Mouse (Mus musculus): ENCODE measurements around the gene Zbtb44. TPM values are rescaled to one million over a fixed set of nuclear protein-coding genes. Genes with fewer than 3 reads are reported as not detected.
"Not testable (repeated sequence)": the region's sequence is repeated elsewhere in the genome, so short reads cannot be mapped to it uniquely, and the experiment has no call there.

Gene Zbtb44
- polyA plus RNA-seq, 1 experiment from 2014 or later: 5.0 TPM

DNA sequence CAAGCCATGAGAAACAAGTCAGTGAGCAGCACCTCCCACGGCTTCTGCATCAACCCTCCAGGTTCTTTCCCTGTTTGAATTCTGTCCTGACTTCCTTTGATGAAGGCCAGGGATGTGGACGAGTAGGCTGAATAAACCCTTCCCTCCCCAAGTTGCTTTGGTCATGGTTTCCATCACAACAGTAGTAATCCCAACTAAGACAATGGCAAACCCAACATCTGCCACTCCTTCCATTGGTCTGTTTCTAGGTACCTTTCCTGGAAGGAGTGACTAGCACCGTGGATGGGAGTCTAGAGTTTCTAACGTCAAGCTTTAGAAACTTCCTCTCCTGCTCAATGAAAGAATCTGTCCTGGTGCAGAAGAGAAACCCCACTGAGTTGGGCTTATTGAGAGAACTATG lies 12.8 kb upstream of the Zbtb44 start:
- H3K4me2 ChIP-seq: no peak overlapping the region
- no peak for ATAC-seq (replicated peaks)
- WGBS: 65% methylated on average over 4 of the region's 4 CpGs

DNA sequence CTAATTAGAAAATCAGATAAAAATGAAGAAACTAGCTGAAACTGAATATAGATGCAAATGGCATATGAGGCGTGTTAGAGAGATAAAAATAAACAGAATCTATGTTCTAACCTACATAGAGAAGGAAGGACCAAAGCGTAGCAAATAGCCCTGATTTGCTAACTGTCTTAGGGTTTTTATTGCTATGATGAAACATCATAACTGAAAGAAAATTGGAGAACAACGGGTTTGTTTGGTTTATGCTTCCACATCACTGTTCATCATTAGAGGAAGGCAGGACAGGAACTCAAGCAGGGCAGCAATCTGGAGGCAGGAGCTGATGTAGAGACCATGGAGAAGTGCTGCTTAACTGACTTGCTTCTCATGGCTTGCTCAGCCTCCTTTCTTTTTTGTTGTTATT lies 12.3 kb upstream of the Zbtb44 start:
- Histone ChIP-seq H3K27me3 (replicated peaks) (no peaks in the 10 kb centered on the region), H3K27ac (no peak overlapping the region), H3K4me2 (no peak overlapping the region), H3K4me1 (no peaks in the 10 kb centered on the region), H3K9me3 (no peaks in the 10 kb centered on the region), H3K9ac (no peak overlapping the region), H3K4me3 (no peak overlapping the region), H3K36me3 (replicated peaks) (no peaks in the 10 kb centered on the region)
- 94% methylated on average over 3 of the region's 3 CpGs for WGBS
- ATAC-seq (replicated peaks): no peak

More for the DNA sequence above, 12.8 kb upstream of the Zbtb44 start:
- no peak overlapping the region for H3K9ac ChIP-seq
- no peak overlapping the region for H3K4me3 ChIP-seq
- H3K4me1 ChIP-seq: no peaks in the 10 kb centered on the region
- H3K27ac ChIP-seq: no peak overlapping the region
- no peaks in the 10 kb centered on the region for H3K36me3 ChIP-seq (replicated peaks)
- H3K27me3 ChIP-seq (replicated peaks): no peaks in the 10 kb centered on the region
- no peaks in the 10 kb centered on the region for H3K9me3 ChIP-seq

DNA sequence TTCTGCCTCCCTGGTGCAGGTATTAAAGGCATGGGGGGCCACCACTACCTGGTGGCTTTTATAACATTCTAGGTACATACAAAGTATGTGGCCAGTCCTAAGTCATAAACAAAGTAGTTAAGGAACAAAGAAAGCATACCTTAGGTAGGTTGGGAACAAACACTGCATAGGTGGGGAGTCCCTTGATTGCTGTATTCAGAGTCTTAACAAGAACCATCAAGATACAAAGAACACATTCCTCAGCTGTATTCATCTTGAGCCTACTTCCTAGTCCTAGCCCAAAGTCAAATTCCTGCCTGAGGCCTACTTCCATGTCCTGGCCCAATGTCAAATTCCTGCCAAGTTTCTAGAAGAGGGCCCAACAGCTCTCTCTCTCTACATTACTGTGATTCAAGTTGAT lies 11.7 kb upstream of the Zbtb44 start:
- no peak for ATAC-seq (replicated peaks)
- H3K27ac ChIP-seq: no peak overlapping the region
- H3K4me2 ChIP-seq: no peak overlapping the region
- no peaks in the 10 kb centered on the region for H3K36me3 ChIP-seq (replicated peaks)
- no peaks in the 10 kb centered on the region for H3K9me3 ChIP-seq
- no peak overlapping the region for H3K9ac ChIP-seq
- H3K4me1 ChIP-seq: no peaks in the 10 kb centered on the region
- H3K4me3 ChIP-seq: no peak overlapping the region
- H3K27me3 ChIP-seq (replicated peaks): no peaks in the 10 kb centered on the region

DNA sequence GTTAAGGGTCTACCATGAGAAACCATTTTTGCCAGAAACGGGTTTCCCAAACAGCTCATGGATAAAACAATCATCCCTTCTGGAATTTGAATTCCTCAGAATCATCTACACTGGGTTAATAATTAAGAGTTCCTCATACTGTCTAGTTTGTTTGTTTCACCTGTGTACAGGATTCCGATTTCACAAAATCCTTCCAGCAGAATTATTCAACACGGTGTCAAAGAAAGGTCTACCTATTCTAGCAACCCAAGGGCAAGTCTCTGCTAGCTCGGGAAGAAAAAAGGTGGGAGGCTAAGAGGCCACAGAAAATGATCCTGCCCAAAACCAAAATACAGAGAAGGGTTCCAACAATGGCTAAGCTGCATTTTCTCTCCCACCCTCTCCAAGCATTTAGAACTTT lies 2.2 kb upstream of the Zbtb44 start:
- no peak overlapping the region for H3K9ac ChIP-seq
- H3K9me3 ChIP-seq: no peaks in the 10 kb centered on the region
- H3K4me1 ChIP-seq: peaks cover 14% of the 10 kb centered on the region
- H3K27ac ChIP-seq: no peak overlapping the region
- ATAC-seq (replicated peaks): no peak
- H3K36me3 ChIP-seq (replicated peaks): no peaks in the 10 kb centered on the region
- H3K27me3 ChIP-seq (replicated peaks): no peaks in the 10 kb centered on the region
- 86% methylated on average over 4 of the region's 4 CpGs for WGBS
- H3K4me2 ChIP-seq: no peak overlapping the region
- H3K4me3 ChIP-seq: no peak overlapping the region

DNA sequence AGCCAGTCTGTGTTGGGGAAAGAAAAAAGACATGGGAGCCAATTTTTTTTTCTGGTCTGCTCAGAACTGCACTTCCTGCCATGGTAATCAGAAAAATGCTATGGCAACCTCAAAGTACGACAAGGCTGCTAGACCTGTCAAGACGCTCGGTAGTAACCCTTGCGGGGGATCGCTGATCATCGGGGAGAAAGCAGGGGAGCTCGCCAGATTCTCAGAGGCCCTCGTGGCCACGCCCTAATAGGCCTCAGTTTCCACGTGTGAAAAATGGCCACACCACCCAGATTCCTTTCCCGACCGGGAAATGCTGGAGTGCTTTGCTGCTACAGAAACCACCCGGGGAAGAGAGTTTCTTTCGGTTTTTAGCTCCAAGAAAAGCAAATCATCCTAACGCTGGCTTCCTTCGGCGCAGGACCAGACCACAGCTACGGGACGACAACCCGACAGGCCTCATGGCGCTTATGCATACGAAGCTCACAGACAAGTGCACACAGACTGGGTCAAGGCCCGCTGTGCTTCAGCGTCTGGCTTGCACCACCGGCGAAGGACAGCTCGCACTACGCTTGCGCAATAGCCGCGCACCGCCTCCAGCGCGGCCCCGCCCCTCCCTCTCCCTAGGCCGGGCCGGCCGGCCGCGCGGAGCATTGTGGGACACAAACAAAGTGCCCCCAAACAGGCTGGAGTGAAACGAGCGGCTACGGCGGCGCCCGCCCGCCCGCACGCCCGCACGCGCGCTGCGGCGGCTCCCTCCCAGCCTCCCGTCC lies 513 bp upstream of the Zbtb44 start:
- Histone ChIP-seq H3K4me1 (peaks cover 14% of the 10 kb centered on the region), H3K9ac (peak overlapping the region; percentile 93), H3K36me3 (replicated peaks) (no peaks in the 10 kb centered on the region), H3K4me2 (peak overlapping the region; percentile 90), H3K4me3 (peak overlapping the region; percentile 89), H3K27ac (peak overlapping the region; percentile 97), H3K27me3 (replicated peaks) (no peaks in the 10 kb centered on the region), H3K9me3 (no peaks in the 10 kb centered on the region)
- ATAC-seq (replicated peaks): peak; percentile 98
- 1% methylated on average over 49 of the region's 57 CpGs for WGBS

DNA sequence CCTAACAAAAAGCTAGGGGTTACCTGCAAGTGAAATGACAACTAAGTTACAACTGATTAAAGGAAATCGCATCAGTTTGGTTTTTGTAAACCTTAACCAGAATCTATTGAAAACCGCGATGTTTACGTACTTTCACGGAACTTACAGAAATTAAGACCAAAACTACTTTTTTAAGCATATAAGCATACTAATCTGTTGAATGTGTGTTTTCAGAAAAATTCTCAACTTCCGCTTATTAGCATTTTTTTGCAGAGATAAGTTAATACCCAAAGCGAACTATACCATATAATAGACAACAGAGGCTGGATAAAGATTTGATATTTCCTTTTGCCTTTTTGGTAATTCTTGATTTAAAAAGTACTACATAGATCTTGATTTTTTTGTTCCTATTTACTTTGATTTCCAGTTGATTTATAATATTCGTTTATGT lies 985 bp downstream of the Zbtb44 start:
- WGBS: 18% methylated on average over 8 of the region's 8 CpGs
- ATAC-seq (replicated peaks): no peak
- Histone ChIP-seq H3K36me3 (replicated peaks) (no peaks in the 10 kb centered on the region), H3K9me3 (no peaks in the 10 kb centered on the region), H3K4me2 (peak overlapping the region; percentile 90), H3K27me3 (replicated peaks) (no peaks in the 10 kb centered on the region), H3K4me3 (peak overlapping the region; percentile 89), H3K27ac (peak overlapping the region; percentile 97; the same call in 1 of the 2 replicates), H3K4me1 (peaks cover 14% of the 10 kb centered on the region), H3K9ac (peak overlapping the region; percentile 93)

DNA sequence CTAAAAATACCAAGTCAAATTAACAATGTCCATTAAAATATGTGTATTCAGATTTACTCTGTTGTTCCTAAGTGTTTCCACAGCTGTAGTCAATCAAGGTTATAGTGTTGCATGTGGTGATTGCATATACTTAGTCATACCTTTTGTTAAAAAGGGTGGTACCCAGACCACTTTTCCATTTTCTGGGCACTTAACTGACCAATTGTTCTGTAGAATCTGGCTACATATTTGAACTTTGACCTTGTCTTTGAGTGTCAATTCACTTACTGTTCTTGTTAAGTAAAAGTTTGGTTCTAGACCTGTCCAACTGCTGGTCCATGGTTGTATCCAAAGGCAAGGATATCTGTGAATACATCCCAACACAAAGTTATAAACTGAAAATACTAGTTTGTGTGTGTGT lies 2.1 kb downstream of the Zbtb44 start:
- Histone ChIP-seq H3K4me2 (peak overlapping the region; percentile 12; the same call in 1 of the 2 replicates), H3K27me3 (replicated peaks) (no peaks in the 10 kb centered on the region), H3K27ac (no peak overlapping the region), H3K36me3 (replicated peaks) (no peaks in the 10 kb centered on the region), H3K9me3 (no peaks in the 10 kb centered on the region), H3K9ac (no peak overlapping the region), H3K4me3 (no peak overlapping the region), H3K4me1 (peaks cover 14% of the 10 kb centered on the region)
- no peak for ATAC-seq (replicated peaks)

DNA sequence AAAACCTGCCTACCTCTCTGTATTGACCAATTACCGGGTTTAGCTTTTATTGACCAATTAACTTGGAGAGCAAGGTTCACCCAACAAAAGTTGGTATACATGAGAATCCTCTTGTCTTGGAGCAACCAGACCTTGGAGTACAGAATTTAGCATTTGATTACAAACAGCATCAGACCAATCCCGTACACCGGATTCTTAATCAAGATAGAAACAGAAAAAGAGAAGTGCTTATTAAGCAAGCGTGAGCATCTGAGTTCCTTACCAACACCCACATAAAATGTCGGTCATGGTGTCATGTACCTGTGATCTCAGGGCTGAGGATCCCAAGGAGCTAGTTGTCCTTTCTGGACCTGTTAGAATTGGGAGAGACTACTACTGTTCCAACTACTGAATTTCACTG lies 19.8 kb downstream of the Zbtb44 start:
- Histone ChIP-seq H3K27ac (no peak overlapping the region), H3K4me1 (no peaks in the 10 kb centered on the region), H3K4me3 (no peak overlapping the region), H3K9ac (no peak overlapping the region), H3K27me3 (replicated peaks) (no peaks in the 10 kb centered on the region), H3K4me2 (no peak overlapping the region), H3K36me3 (replicated peaks) (no peaks in the 10 kb centered on the region), H3K9me3 (no peaks in the 10 kb centered on the region)
- no peak for ATAC-seq (replicated peaks)
- 95% methylated on average over 5 of the region's 5 CpGs for WGBS

DNA sequence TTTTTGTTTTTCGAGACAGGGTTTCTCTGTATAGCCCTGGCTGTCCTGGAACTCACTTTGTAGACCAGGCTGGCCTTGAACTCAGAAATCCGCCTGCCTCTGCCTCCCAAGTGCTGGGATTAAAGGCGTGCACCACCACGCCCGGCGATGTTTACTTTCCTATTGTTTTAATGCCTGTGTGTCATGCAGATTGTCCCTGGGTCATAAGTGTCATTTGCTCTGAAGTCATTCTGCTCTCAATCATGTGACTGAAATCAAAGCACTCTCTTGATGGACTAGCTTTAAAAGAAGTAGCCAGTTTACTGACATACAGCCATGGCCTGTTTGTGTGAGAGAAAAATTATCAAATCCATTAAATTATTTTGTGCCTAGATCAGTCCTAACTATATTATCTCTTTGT lies 21.1 kb downstream of the Zbtb44 start:
- H3K36me3 ChIP-seq (replicated peaks); ATAC-seq (replicated peaks): not testable (repeated sequence)
- 95% methylated on average over 6 of the region's 6 CpGs for WGBS

DNA sequence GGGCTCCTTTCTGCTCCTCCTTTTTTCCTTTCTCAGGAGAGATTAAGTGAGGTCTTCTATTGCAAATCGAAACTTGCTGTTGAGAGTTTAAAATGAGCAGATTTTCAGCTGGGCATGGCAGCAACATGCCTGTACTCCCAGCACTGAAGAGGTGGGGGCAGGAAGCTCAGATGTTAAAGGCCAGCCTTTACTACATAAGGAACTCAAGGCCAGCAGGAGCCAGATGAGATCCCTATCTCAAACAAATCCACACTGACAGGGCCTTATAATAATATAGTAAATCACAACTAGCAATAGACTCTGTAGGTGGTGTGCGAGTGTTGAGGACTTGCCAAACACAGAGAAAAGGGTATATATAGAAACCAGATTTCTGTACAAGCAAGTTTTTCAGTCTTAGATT lies 28.3 kb downstream of the Zbtb44 start:
- H3K27ac ChIP-seq: no peak overlapping the region
- ATAC-seq (replicated peaks): no peak
- H3K9ac ChIP-seq: no peak overlapping the region
- H3K4me3 ChIP-seq: no peak overlapping the region
- H3K27me3 ChIP-seq (replicated peaks): no peaks in the 10 kb centered on the region
- H3K4me1 ChIP-seq: no peaks in the 10 kb centered on the region
- no peak overlapping the region for H3K4me2 ChIP-seq
- WGBS: 88% methylated on average over 2 of the region's 2 CpGs
- H3K36me3 ChIP-seq (replicated peaks): peaks cover 8% of the 10 kb centered on the region
- H3K9me3 ChIP-seq: no peaks in the 10 kb centered on the region

More for the DNA sequence above, 21.1 kb downstream of the Zbtb44 start:
- H3K4me2 ChIP-seq; H3K4me1 ChIP-seq; H3K27me3 ChIP-seq (replicated peaks); H3K9ac ChIP-seq; H3K4me3 ChIP-seq; H3K27ac ChIP-seq; H3K9me3 ChIP-seq: not testable (repeated sequence)

DNA sequence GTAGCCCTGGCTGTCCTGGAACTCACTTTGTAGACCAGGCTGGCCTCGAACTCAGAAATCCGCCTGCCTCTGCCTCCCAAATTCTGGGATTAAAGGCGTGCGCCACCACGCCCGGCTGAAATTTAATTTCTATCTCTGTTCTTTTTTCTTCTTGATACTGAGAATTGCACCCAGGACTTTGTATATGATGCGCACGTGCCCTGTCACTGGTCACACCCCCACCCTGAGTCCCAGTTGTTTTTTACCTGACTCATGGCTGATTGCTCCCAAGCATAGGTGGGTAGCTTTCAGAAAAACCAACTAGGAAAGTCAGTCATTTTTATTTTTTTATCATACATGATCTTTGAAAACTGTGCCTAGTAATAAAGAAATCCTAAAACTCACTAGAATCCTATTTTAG lies 40.3 kb downstream of the Zbtb44 start:
- H3K36me3 ChIP-seq (replicated peaks): 0 out of 2 replicates have a peak, but pooled peaks cover 7% of the 10 kb centered on the region
- no peaks in the 10 kb centered on the region for H3K27me3 ChIP-seq (replicated peaks)
- no peak overlapping the region for H3K9ac ChIP-seq
- H3K4me2 ChIP-seq: no peak overlapping the region
- H3K4me3 ChIP-seq: no peak overlapping the region
- no peak for ATAC-seq (replicated peaks)
- no peak overlapping the region for H3K27ac ChIP-seq
- WGBS: 97% methylated on average over 8 of the region's 8 CpGs
- no peaks in the 10 kb centered on the region for H3K9me3 ChIP-seq
- no peaks in the 10 kb centered on the region for H3K4me1 ChIP-seq

DNA sequence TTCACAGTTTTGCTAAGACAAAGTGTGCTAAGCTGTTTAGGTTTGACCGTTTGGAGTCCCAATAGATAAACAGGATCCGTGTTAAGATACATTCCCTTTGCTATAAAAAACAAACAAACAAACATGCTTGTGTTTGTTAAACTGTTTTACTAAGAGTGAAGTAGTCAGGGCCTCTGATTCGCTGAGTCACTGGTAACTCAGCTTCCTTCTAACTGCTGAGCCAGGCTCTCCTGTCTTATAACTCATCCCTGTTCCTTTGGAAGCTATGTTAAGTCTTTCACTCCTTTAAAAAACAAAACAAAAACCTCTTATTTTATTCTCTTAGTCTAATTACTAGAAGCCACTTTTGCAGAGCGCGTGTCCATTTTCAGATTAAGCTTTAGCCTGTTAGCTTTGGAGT lies 41.8 kb downstream of the Zbtb44 start:
- no peak for ATAC-seq (replicated peaks)
- Histone ChIP-seq H3K27ac (no peak overlapping the region), H3K27me3 (replicated peaks) (no peaks in the 10 kb centered on the region), H3K9ac (no peak overlapping the region), H3K36me3 (replicated peaks) (0 out of 2 replicates have a peak, but pooled peaks cover 3% of the 10 kb centered on the region), H3K4me2 (no peak overlapping the region), H3K4me1 (no peaks in the 10 kb centered on the region), H3K4me3 (no peak overlapping the region), H3K9me3 (no peaks in the 10 kb centered on the region)
- 94% methylated on average over 5 of the region's 5 CpGs for WGBS

DNA sequence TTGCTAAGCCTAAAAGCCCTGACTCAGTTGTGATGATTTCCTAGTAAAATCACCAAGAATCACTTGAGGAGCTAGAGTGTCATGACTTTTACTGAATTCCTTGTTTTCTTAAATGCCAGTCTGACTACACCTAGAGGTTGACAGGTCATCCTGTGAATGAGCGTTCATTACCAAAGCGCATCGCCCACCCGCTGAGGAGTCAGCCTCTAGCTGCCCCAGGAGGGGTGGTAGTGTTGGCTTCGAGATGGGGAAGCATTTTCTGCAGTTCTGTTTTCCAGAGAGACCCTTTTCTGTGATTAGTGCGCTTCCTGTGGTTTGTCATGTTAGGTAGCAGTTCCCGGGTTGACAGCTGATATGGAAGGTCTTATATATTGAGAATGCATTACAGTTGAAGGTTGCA lies 43.4 kb downstream of the Zbtb44 start:
- no peak for ATAC-seq (replicated peaks)
- Histone ChIP-seq H3K9me3 (no peaks in the 10 kb centered on the region), H3K4me2 (no peak overlapping the region), H3K4me1 (no peaks in the 10 kb centered on the region), H3K27ac (no peak overlapping the region), H3K27me3 (replicated peaks) (no peaks in the 10 kb centered on the region), H3K36me3 (replicated peaks) (0 out of 2 replicates have a peak, but pooled peaks cover 1% of the 10 kb centered on the region), H3K4me3 (no peak overlapping the region), H3K9ac (no peak overlapping the region)
- WGBS: 84% methylated on average over 7 of the region's 7 CpGs

Data from midbrain, embryonic 15.5 days (tissue).